Mouse (Mus musculus): ENCODE data around the gene Itgb3bp.

Gene Itgb3bp

GRCm38 (mm10) chr4:99931807-99932206, 2.2 kb upstream of the Itgb3bp start:
- no peak for DNase-seq (ENCODE audit: low spot score in 2 of 2)

- no peak for DNase-seq (ENCODE audit: low spot score in 2 of 2)
Measured at GRCm38 (mm10) chr4:99931240-99931580, 1.6 kb upstream of the Itgb3bp start.

GRCm38 (mm10) chr4:99930518-99931239, 1.1 kb upstream of the Itgb3bp start:
- DNase-seq (ENCODE audit: low spot score in 2 of 2), result no peak

GRCm38 (mm10) chr4:99929149-99929612, 432 bp downstream of the Itgb3bp start, which contains the start of gene Pgm1:
Pgm1 (plus strand) TSS chr4:99929414.
- peak; percentile 68 to 70 for DNase-seq (ENCODE audit: low spot score in 2 of 2)

- DNase-seq (ENCODE audit: low spot score in 2 of 2), result no peak
Measured at GRCm38 (mm10) chr4:99928521-99928920, 1.1 kb downstream of the Itgb3bp start.

- no peak for DNase-seq (ENCODE audit: low spot score in 2 of 2)
Measured at GRCm38 (mm10) chr4:99926380-99926779, 3.2 kb downstream of the Itgb3bp start.

- no peak for DNase-seq (ENCODE audit: low spot score in 2 of 2)
Measured at GRCm38 (mm10) chr4:99913894-99914451, 15.6 kb downstream of the Itgb3bp start.

GRCm38 (mm10) chr4:99882405-99882804, 47.2 kb downstream of the Itgb3bp start:
- DNase-seq (ENCODE audit: low spot score in 2 of 2), result no peak

GRCm38 (mm10) chr4:99881882-99882281, 47.7 kb downstream of the Itgb3bp start:
- no peak for DNase-seq (ENCODE audit: low spot score in 2 of 2)

- peak; percentile 81 to 83 for DNase-seq (ENCODE audit: low spot score in 2 of 2)
Measured at GRCm38 (mm10) chr4:99829094-99830073, 100.2 kb downstream of the Itgb3bp start, which contains the start of gene Efcab7. Efcab7 (plus strand) TSS chr4:99829198.

- no peak for DNase-seq (ENCODE audit: low spot score in 2 of 2)
Measured at GRCm38 (mm10) chr4:99828739-99829093, 100.9 kb downstream of the Itgb3bp start.

GRCm38 (mm10) chr4:99828337-99828736, 101.3 kb downstream of the Itgb3bp start:
- no peak for DNase-seq (ENCODE audit: low spot score in 2 of 2)

GRCm38 (mm10) chr4:99816697-99817460, 112.7 kb downstream of the Itgb3bp start:
- DNase-seq (ENCODE audit: low spot score in 2 of 2), result no peak

GRCm38 (mm10) chr4:99792365-99792764, 137.2 kb downstream of the Itgb3bp start:
- DNase-seq (ENCODE audit: low spot score in 2 of 2), result no peak

- no peak for DNase-seq (ENCODE audit: low spot score in 2 of 2)
Measured at GRCm38 (mm10) chr4:99773041-99773440, 156.6 kb downstream of the Itgb3bp start.

- no peak for DNase-seq (ENCODE audit: low spot score in 2 of 2)
Measured at GRCm38 (mm10) chr4:99770555-99770954, 159.1 kb downstream of the Itgb3bp start.

GRCm38 (mm10) chr4:99766753-99767152, 162.9 kb downstream of the Itgb3bp start:
- no peak for DNase-seq (ENCODE audit: low spot score in 2 of 2)

GRCm38 (mm10) chr4:99766303-99766702, 163.3 kb downstream of the Itgb3bp start:
- DNase-seq (ENCODE audit: low spot score in 2 of 2), result no peak

GRCm38 (mm10) chr4:99752426-99752825, 177.2 kb downstream of the Itgb3bp start:
- no peak for DNase-seq (ENCODE audit: low spot score in 2 of 2)

- DNase-seq (ENCODE audit: low spot score in 2 of 2), result no peak
Measured at GRCm38 (mm10) chr4:99739836-99740235, 189.8 kb downstream of the Itgb3bp start.

- no peak for DNase-seq (ENCODE audit: low spot score in 2 of 2)
Measured at GRCm38 (mm10) chr4:99725914-99726451, 203.6 kb downstream of the Itgb3bp start.
